Mouse (Mus musculus): ENCODE measurements at regions not wholly inside any gene's neighbourhood (a gene's known extent, or its start where the extent isn't known, plus 50 kb on each side); places are given as distances from the start of the nearest gene placed in this dataset.

DNA sequence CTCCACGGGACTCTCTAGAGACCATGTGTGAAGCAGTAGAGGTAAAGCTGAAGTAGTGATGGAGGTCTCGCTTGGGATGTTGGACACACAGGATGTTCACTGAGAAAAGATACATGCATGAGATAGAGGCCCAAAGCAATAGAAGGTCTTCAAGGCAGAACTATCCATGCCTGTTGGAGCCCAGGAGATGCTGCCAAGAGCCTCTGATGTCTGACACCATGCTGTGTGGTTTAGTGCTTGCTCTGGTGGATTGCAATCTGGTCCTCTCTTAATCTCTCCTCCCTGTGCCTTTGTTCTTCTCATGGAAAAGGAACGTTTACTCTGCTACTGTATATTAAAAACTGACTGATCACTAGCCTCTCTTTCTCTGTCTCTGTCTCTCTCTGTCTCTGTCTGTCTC is 370.0 kb downstream of the Matn1 start:
- TF ChIP-seq CTCF (IDR thresholded peaks at IDR 0.05; ENCODE audit: borderline replicate concordance, insufficient read depth, low read length) (no peak), POLR2A (IDR thresholded peaks at IDR 0.05; ENCODE audit: low read depth, low read length) (no peak)

Measured in embryonic fibroblast, embryonic 13.5 days (primary cell).